Mouse (Mus musculus): Measurements from ENCODE around the gene Lrrc29. TPM values are rescaled to one million over a fixed set of nuclear protein-coding genes. Genes with fewer than 3 reads are reported as not detected.

The Lrrc29 gene
- polyA plus RNA-seq, 1 experiment from 2014 or later = 1.4 TPM

MicroRNAs encoded within 50 kb of the gene (microRNA counts, 519-probe panel; counts per million panel counts)
- 684 counts per million, percentile 72 among the panel's probes with 10 or more counts for microRNA mmu-miR-328

Small RNA genes lying within 50 kb of the gene (microRNA-seq; reads per million reads assigned to microRNA genes)
- not detected for gene Gm27320
- 111 reads per million, percentile 49 among the genes with 10 or more reads in this experiment for gene Mir328

Other genes starting within 250 kb of the Lrrc29 start
- not detected in 2 replicates for gene Ces3b, start 242.5 kb downstream of the Lrrc29 start, polyA plus RNA-seq (2016; fragmentation: Nextera tagmentation; extraction: Ambion mirVana)
- not detected in 2 replicates for gene Ces4a, start 194.5 kb downstream of the Lrrc29 start, polyA plus RNA-seq (2016; fragmentation: Nextera tagmentation; extraction: Ambion mirVana)
- 64.9 and 84.6 TPM in 2 replicates for gene Cbfb, start 155.6 kb downstream of the Lrrc29 start, polyA plus RNA-seq (2016; fragmentation: Nextera tagmentation; extraction: Ambion mirVana)
- 25.4 and 26.6 TPM in 2 replicates for gene D230025D16Rik, start 101.1 kb downstream of the Lrrc29 start, polyA plus RNA-seq (2016; fragmentation: Nextera tagmentation; extraction: Ambion mirVana)
- gene B3gnt9, start 71.1 kb downstream of the Lrrc29 start, polyA plus RNA-seq (2016; fragmentation: Nextera tagmentation; extraction: Ambion mirVana) = 1.4 and 1.7 TPM in 2 replicates
- gene Tradd, start 61.7 kb downstream of the Lrrc29 start, polyA plus RNA-seq (2016; fragmentation: Nextera tagmentation; extraction: Ambion mirVana) = 11.4 and 12.1 TPM in 2 replicates
- gene Fbxl8, start 61.6 kb downstream of the Lrrc29 start, polyA plus RNA-seq (2016; fragmentation: Nextera tagmentation; extraction: Ambion mirVana) = 0.81 and 1.1 TPM in 2 replicates
- gene Hsf4, start 56.5 kb downstream of the Lrrc29 start, polyA plus RNA-seq (2016; fragmentation: Nextera tagmentation; extraction: Ambion mirVana) = 0.10 TPM in 1 of 2 replicates, not detected in the other
- 0.40 and 0.45 TPM in 2 replicates for gene Nol3, start 50.1 kb downstream of the Lrrc29 start, polyA plus RNA-seq (2016; fragmentation: Nextera tagmentation; extraction: Ambion mirVana)
- gene 4931428F04Rik, start 36.4 kb downstream of the Lrrc29 start, polyA plus RNA-seq (2016; fragmentation: Nextera tagmentation; extraction: Ambion mirVana) = 13.9 and 19.2 TPM in 2 replicates
- gene Exoc3l, start 30.2 kb downstream of the Lrrc29 start, polyA plus RNA-seq (2016; fragmentation: Nextera tagmentation; extraction: Ambion mirVana) = 11.5 and 15.1 TPM in 2 replicates
- gene E2f4, start 28.6 kb downstream of the Lrrc29 start, polyA plus RNA-seq (2016; fragmentation: Nextera tagmentation; extraction: Ambion mirVana) = 144 and 160 TPM in 2 replicates
- gene Elmo3, start 20.7 kb downstream of the Lrrc29 start, polyA plus RNA-seq (2016; fragmentation: Nextera tagmentation; extraction: Ambion mirVana) = 1.9 and 2.7 TPM in 2 replicates
- 102 and 105 TPM in 2 replicates for gene Tmem208, start 76 bp upstream of the Lrrc29 start, polyA plus RNA-seq (2016; fragmentation: Nextera tagmentation; extraction: Ambion mirVana)
- 2.2 TPM in 2 replicates for gene Fhod1, start 21.7 kb upstream of the Lrrc29 start, polyA plus RNA-seq (2016; fragmentation: Nextera tagmentation; extraction: Ambion mirVana)
- 4.5 and 6.3 TPM in 2 replicates for gene Slc9a5, start 22.6 kb upstream of the Lrrc29 start, polyA plus RNA-seq (2016; fragmentation: Nextera tagmentation; extraction: Ambion mirVana)
- 0.28 and 0.74 TPM in 2 replicates for gene Plekhg4, start 47.0 kb upstream of the Lrrc29 start, polyA plus RNA-seq (2016; fragmentation: Nextera tagmentation; extraction: Ambion mirVana)
- gene Kctd19, start 87.2 kb upstream of the Lrrc29 start, polyA plus RNA-seq (2016; fragmentation: Nextera tagmentation; extraction: Ambion mirVana) = not detected in 2 replicates
- gene Lrrc36, start 87.3 kb upstream of the Lrrc29 start, polyA plus RNA-seq (2016; fragmentation: Nextera tagmentation; extraction: Ambion mirVana) = not detected in 2 replicates
- gene Tppp3, start 145.2 kb upstream of the Lrrc29 start, polyA plus RNA-seq (2016; fragmentation: Nextera tagmentation; extraction: Ambion mirVana) = 8.4 and 13.5 TPM in 2 replicates
- gene Zdhhc1, start 170.6 kb upstream of the Lrrc29 start, polyA plus RNA-seq (2016; fragmentation: Nextera tagmentation; extraction: Ambion mirVana) = 18.9 and 25.3 TPM in 2 replicates
- 78.2 and 83.2 TPM in 2 replicates for gene Hsd11b2, start 192.5 kb upstream of the Lrrc29 start, polyA plus RNA-seq (2016; fragmentation: Nextera tagmentation; extraction: Ambion mirVana)
- 58.3 and 68.6 TPM in 2 replicates for gene Atp6v0d1, start 239.8 kb upstream of the Lrrc29 start, polyA plus RNA-seq (2016; fragmentation: Nextera tagmentation; extraction: Ambion mirVana)

All from limb, embryonic 10.5 days (tissue).